Mouse (Mus musculus) heart, adult 2 months (tissue): ENCODE data around the gene Mlh1.

Source experiments
- CTCF ChIP-seq: fragments of 200-600 bp; IDR thresholded peaks from 2 replicates; pipeline ENCODE4 v1.8.1; 2022; ENCODE audit warnings: antibody characterized with exemption, mild to moderate bottlenecking, moderate library complexity
- EP300 ChIP-seq: fragments of 200-500 bp; IDR thresholded peaks from 2 replicates; pipeline ENCODE4 v1.6.1; 2011; ENCODE audit warnings: low read depth, low read length, control low read depth; ENCODE audit not compliant: insufficient read depth
- POLR2A ChIP-seq: fragments of 200-500 bp; IDR thresholded peaks from 2 replicates; pipeline ENCODE4 v1.6.1; 2011; ENCODE audit warnings: mild to moderate bottlenecking, low read depth, low read length, control low read depth; ENCODE audit not compliant: insufficient read depth

DNA sequence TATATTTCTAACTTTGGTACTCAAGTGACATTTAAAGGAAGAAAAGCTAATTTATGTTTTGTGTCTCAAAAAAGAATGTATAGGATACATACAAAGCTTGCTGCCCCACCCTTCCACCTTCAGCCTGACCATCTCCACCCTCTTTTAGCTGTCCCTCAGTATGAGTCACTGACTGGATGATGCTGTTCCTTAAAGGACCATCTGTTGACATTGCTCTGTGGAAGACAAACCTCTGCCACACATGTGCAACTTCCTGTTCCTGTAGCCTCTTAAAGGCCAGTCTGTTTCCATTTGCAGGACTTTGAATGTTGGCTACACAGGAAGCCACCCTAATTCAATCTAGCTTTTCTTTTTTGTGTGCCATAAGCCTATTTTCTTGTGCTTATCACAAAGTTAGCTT, 55.2 kb downstream of the Mlh1 start:
- no peak for TF ChIP-seq CTCF
- no peak for TF ChIP-seq POLR2A
- no peak for TF ChIP-seq EP300
